Mouse (Mus musculus) layer of hippocampus, adult 9-10 months (tissue): ENCODE measurements around the gene Nisch.
A peak's percentile ranks its signal among the peaks of the same experiment; 100 is the strongest.

ENCODE experiments used
- DNase-seq: peaks from one replicate; pipeline ENCODE4 v3.0.0; 2022; ENCODE audit warnings: low spot score

Nisch gene

GRCm38 (mm10) chr14:31130236-31131220, 86.2 kb downstream of the Nisch start, which contains the start of gene Nt5dc2:
Gene Nt5dc2, plus strand, starts transcription at chr14:31131053.
- no peak for DNase-seq

GRCm38 (mm10) chr14:31129326-31130235, 87.2 kb downstream of the Nisch start:
- no peak for DNase-seq

GRCm38 (mm10) chr14:31128826-31129219, 87.9 kb downstream of the Nisch start, which contains the start of gene Smim4:
Gene Smim4, minus strand, starts transcription at chr14:31128956.
- peak; percentile 85 for DNase-seq

GRCm38 (mm10) chr14:31128101-31128825, 88.5 kb downstream of the Nisch start:
- no peak for DNase-seq

GRCm38 (mm10) chr14:31126826-31127225, 89.9 kb downstream of the Nisch start:
- no peak for DNase-seq

GRCm38 (mm10) chr14:31125106-31126075, 91.4 kb downstream of the Nisch start:
- DNase-seq = no peak
